In the genomic region with DNA sequence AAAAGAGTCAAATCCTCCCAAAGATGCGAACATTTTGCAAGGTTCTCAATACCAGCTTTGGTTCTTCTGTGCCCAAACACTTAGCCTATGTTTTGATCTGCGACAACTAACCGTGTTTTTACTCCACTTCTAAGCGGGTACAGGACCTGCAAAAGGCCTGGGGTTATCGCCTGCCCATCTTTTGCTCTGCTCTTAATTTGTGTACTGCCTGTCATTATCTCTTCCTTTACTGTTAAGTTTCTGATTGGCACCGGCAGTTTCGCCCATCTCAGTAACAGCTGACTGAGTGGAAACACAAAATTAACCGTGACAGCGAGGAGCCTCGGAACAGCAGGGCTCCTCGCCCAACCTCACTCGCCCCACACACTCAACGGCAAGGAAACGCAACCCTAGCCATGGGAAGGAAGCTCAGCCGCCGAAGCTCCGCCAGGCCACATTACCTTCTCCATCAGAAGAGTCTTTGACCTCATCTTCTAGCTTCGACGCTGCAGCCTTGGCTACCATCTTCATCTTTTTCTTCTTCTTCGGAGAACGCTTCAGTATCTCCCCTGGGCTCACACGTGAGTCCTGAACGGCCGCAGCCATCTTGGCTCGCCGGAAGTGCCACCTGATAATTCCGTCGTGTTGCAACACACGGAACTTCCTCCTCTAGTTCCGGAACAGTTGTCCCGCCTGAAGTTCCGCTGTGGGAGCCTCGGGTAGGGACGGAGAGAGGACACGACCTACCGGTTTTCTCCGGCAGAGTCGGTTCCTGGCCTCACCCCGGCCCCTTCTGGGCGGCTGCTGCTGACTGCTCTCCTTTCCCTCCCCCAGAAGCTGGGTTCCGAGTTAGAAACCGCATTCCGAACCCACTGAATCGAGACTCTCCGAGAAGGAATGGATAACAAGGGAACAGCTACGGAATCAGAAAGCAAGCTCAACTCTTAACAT, we compare ENCODE assay signal across 7 mouse cellular contexts. TPM values are rescaled to one million over a fixed set of nuclear protein-coding genes. Genes with fewer than 3 reads are reported as not detected.
DNase-seq lines count a peak whose midpoint lies in the region; ATAC-seq lines count a peak whose summit lies in the region.

Gene Rrp15 (minus strand): TSS at position 635 of the 930 bp plus-strand sequence.

- intact Hi-C loops in gastrocnemius, postnatal 36 days (cut with DNase I), result no loop called here
- intact Hi-C loops in left cerebral cortex, postnatal 25 days (cut with DNase I), result no loop called here

- peak; percentile 97 for ATAC-seq in intestine, embryonic 15.5 days

- no peaks in the 10 kb centered on the region for H3K36me3 ChIP-seq in intestine, embryonic 15.5 days
- peaks cover 9% of the 10 kb centered on the region; the same call in 1 of the 2 replicates for H3K36me3 ChIP-seq in midbrain, embryonic 10.5 days

- H3K4me3 ChIP-seq in intestine, embryonic 15.5 days (replicated peaks), result peak within 1 kb of the TSS; percentile 66
- peak within 1 kb of the TSS; percentile 82 for H3K4me3 ChIP-seq in midbrain, embryonic 10.5 days

- no peaks in the 10 kb centered on the region for H3K27me3 ChIP-seq in intestine, embryonic 15.5 days (replicated peaks)
- no peaks in the 10 kb centered on the region for H3K27me3 ChIP-seq in midbrain, embryonic 10.5 days (ENCODE audit: low read depth, poor library complexity, severe bottlenecking)

- peak; percentile 87 for DNase-seq in adrenal gland, adult 2 months
- DNase-seq in embryo, embryonic 11.5 days (ENCODE audit: low read depth, low spot score), result peak; percentile 89
- peak; percentile 79 to 85 for DNase-seq in gastrocnemius, postnatal 36 days
- DNase-seq in left cerebral cortex, postnatal 25 days (ENCODE audit: low spot score in 2 of 2), result peak; percentile 85 to 86
- peak; percentile 91 for DNase-seq in midbrain, embryonic 10.5 days (ENCODE audit: low spot score)
- DNase-seq in right cerebral cortex, postnatal 4 days, result peak; percentile 83

- H3K4me2 ChIP-seq in intestine, embryonic 15.5 days (replicated peaks), result peak within 1 kb of the TSS; percentile 79

- peak within 1 kb of the TSS; percentile 80 for H3K27ac ChIP-seq in intestine, embryonic 15.5 days
- peak within 1 kb of the TSS; percentile 94 for H3K27ac ChIP-seq in midbrain, embryonic 10.5 days (replicated peaks)

- H3K9ac ChIP-seq in intestine, embryonic 15.5 days, result peak within 1 kb of the TSS; percentile 86

- no peaks in the 10 kb centered on the region for H3K9me3 ChIP-seq in intestine, embryonic 15.5 days
- no peaks in the 10 kb centered on the region for H3K9me3 ChIP-seq in midbrain, embryonic 10.5 days (replicated peaks)

- under 1% methylated on average over 46 of the region's 46 CpGs for WGBS in intestine, embryonic 15.5 days
- WGBS in midbrain, embryonic 10.5 days, result 1% methylated on average over 46 of the region's 46 CpGs

- H3K4me1 ChIP-seq in intestine, embryonic 15.5 days (replicated peaks), result peaks cover 12% of the 10 kb centered on the region
- H3K4me1 ChIP-seq in midbrain, embryonic 10.5 days, result peaks cover 19% of the 10 kb centered on the region

RNA-seq across cellular contexts. Expression of gene Rrp15, which starts in this region (rescaled TPM):
- total RNA-seq in adrenal gland, adult 2 months (2021), result 10 to 100 TPM; 23.6 to 26.0 TPM
- 1.3 TPM in 2 replicates for polyA plus RNA-seq in adrenal gland, adult 2 months (2012; rRNA removed)
- 10 to 100 TPM; 10.9 to 12.4 TPM for total RNA-seq in gastrocnemius, postnatal 36 days (2021)
- polyA plus RNA-seq in intestine, embryonic 15.5 days (2015; fragmentation: Nextera tagmentation; extraction: Ambion mirVana), result 66.2 and 69.9 TPM in 2 replicates
- total RNA-seq in left cerebral cortex, postnatal 25 days (2021), result 10 to 100 TPM; 11.6 to 12.5 TPM
- polyA plus RNA-seq in midbrain, embryonic 10.5 days (2016; fragmentation: Nextera tagmentation; extraction: Ambion mirVana), result 70.6 and 86.0 TPM in 2 replicates

Comparison
In these comparisons a context has a peak if more than half of its experiments do, and no peak if none do; other contexts are left out.
1. Peak in every context shown above with its lines: DNase-seq, ATAC-seq, H3K4me3 ChIP-seq and H3K27ac ChIP-seq.
2. RNA of gene Rrp15 (polyA plus RNA-seq): 70.6 to 86.0 TPM in midbrain, embryonic 10.5 days and 66.2 to 69.9 TPM in intestine, embryonic 15.5 days; 1.3 TPM in adrenal gland, adult 2 months; every median in the first group is over 10 times any median in the second.